Mouse (Mus musculus) forebrain, embryonic 13.5 days (tissue): ENCODE data around the gene Otop2. TPM values are rescaled to one million over a fixed set of nuclear protein-coding genes. Genes with fewer than 3 reads are reported as not detected.

Experiments used
- ATAC-seq: fragments of 200-750 bp; cut with Nextera tagmentation; 2 replicates; pipeline ENCODE4 v1.8.0; 2017
- H3K27ac ChIP-seq: fragments of 300-500 bp; sonication (generic); 2 replicates; pipeline ENCODE4 v1.5.1; 2015; ENCODE audit warnings: inconsistent platforms, mild to moderate bottlenecking, moderate library complexity
- H3K27me3 ChIP-seq: fragments of 300-500 bp; sonication (generic); 2 replicates; pipeline ENCODE4 v1.6.1; 2015; ENCODE audit warnings: mild to moderate bottlenecking, inconsistent platforms
- H3K36me3 ChIP-seq: fragments of 300-500 bp; sonication (generic); 2 replicates; pipeline ENCODE4 v1.6.1; 2015; ENCODE audit warnings: mild to moderate bottlenecking, inconsistent platforms; ENCODE audit not compliant: poor library complexity, severe bottlenecking
- H3K4me1 ChIP-seq: fragments of 300-500 bp; sonication (generic); 2 replicates; pipeline ENCODE4 v1.6.1; 2015; ENCODE audit warnings: inconsistent platforms
- H3K4me2 ChIP-seq: fragments of 300-500 bp; sonication (generic); 2 replicates; pipeline ENCODE4 v1.6.1; 2015; ENCODE audit warnings: inconsistent platforms, mild to moderate bottlenecking, moderate library complexity
- H3K4me3 ChIP-seq: fragments of 300-500 bp; sonication (generic); 2 replicates; pipeline ENCODE4 v1.5.1; 2015; ENCODE audit warnings: mild to moderate bottlenecking, inconsistent platforms
- H3K9ac ChIP-seq: fragments of 300-500 bp; sonication (generic); 2 replicates; pipeline ENCODE4 v1.6.1; 2015; ENCODE audit warnings: mild to moderate bottlenecking, inconsistent platforms
- H3K9me3 ChIP-seq: fragments of 300-500 bp; sonication (generic); replicated peaks from 2 replicates; pipeline ENCODE4 v1.6.1; 2016; ENCODE audit warnings: inconsistent platforms
- WGBS: fragments of 180-500 bp; shearing (Covaris S2); methylation state at CpG from one replicate; pipeline ENCODE4 v1.1.7; 2015; 5-methylcytosine and 5-hydroxymethylcytosine counted together
- polyA plus RNA-seq: library from polyadenylated mRNA; unstranded; fragments of >200 nt; fragmentation: Nextera tagmentation; extraction: Ambion mirVana; gene quantifications from 2 replicates; pipeline ENCODE4 v1.2.1, GENCODE M21; 2015

The Otop2 gene
- polyA plus RNA-seq, 1 experiment from 2014 or later, result not detected

- WGBS, result 67% methylated on average over 3 of the region's 3 CpGs
- peaks cover 71% of the 10 kb centered on the region for H3K27me3 ChIP-seq
- no peak for ATAC-seq
- no peak overlapping the region for H3K9ac ChIP-seq
- peaks cover 12% of the 10 kb centered on the region for H3K4me1 ChIP-seq
- no peaks in the 10 kb centered on the region for H3K9me3 ChIP-seq
- H3K27ac ChIP-seq, result no peak overlapping the region
- no peaks in the 10 kb centered on the region for H3K36me3 ChIP-seq
- H3K4me2 ChIP-seq, result no peak overlapping the region
- H3K4me3 ChIP-seq, result no peak overlapping the region
Measured at GRCm38 (mm10) chr11:115337350-115337749, 30.4 kb downstream of the Otop2 start.

- H3K27ac ChIP-seq, result no peak overlapping the region
- H3K4me1 ChIP-seq, result peaks cover 12% of the 10 kb centered on the region
- no peaks in the 10 kb centered on the region for H3K36me3 ChIP-seq
- H3K4me3 ChIP-seq, result no peak overlapping the region
- ATAC-seq, result no peak
- no peak overlapping the region for H3K9ac ChIP-seq
- peaks cover 67% of the 10 kb centered on the region for H3K27me3 ChIP-seq
- H3K9me3 ChIP-seq, result no peaks in the 10 kb centered on the region
- H3K4me2 ChIP-seq, result no peak overlapping the region
- 40% methylated on average over 1 of the region's 1 CpGs for WGBS
Measured at GRCm38 (mm10) chr11:115337826-115338225, 30.9 kb downstream of the Otop2 start.

- no peak for ATAC-seq
- H3K9ac ChIP-seq, result no peak overlapping the region
- no peak overlapping the region for H3K4me2 ChIP-seq
- WGBS, result 73% methylated on average over 2 of the region's 2 CpGs
- H3K27me3 ChIP-seq, result peaks cover 46% of the 10 kb centered on the region
- no peaks in the 10 kb centered on the region for H3K9me3 ChIP-seq
- H3K36me3 ChIP-seq, result no peaks in the 10 kb centered on the region
- no peaks in the 10 kb centered on the region for H3K4me1 ChIP-seq
- H3K27ac ChIP-seq, result no peak overlapping the region
- H3K4me3 ChIP-seq, result no peak overlapping the region
Measured at GRCm38 (mm10) chr11:115341246-115341645, 34.3 kb downstream of the Otop2 start.

GRCm38 (mm10) chr11:115341866-115342265 lies 34.9 kb downstream of the Otop2 start:
- Histone ChIP-seq H3K27ac (no peak overlapping the region), H3K9ac (no peak overlapping the region), H3K27me3 (peaks cover 41% of the 10 kb centered on the region), H3K9me3 (no peaks in the 10 kb centered on the region), H3K4me1 (peaks cover 5% of the 10 kb centered on the region; the same call in 1 of the 2 replicates), H3K4me2 (no peak overlapping the region), H3K36me3 (no peaks in the 10 kb centered on the region), H3K4me3 (no peak overlapping the region)
- ATAC-seq, result no peak
- WGBS, result 68% methylated on average over 6 of the region's 6 CpGs

GRCm38 (mm10) chr11:115344967-115345366 lies 38.0 kb downstream of the Otop2 start:
- Histone ChIP-seq H3K4me3 (no peak overlapping the region), H3K27me3 (peaks cover 21% of the 10 kb centered on the region; the same call in 1 of the 2 replicates), H3K9me3 (no peaks in the 10 kb centered on the region), H3K4me1 (peaks cover 7% of the 10 kb centered on the region; the same call in 1 of the 2 replicates), H3K36me3 (peaks cover 5% of the 10 kb centered on the region), H3K27ac (no peak overlapping the region), H3K4me2 (no peak overlapping the region), H3K9ac (no peak overlapping the region)
- no peak for ATAC-seq
- WGBS, result 15% methylated on average over 12 of the region's 12 CpGs

GRCm38 (mm10) chr11:115345515-115345914 lies 38.6 kb downstream of the Otop2 start:
- Histone ChIP-seq H3K36me3 (peaks cover 10% of the 10 kb centered on the region), H3K27ac (no peak overlapping the region), H3K9me3 (no peaks in the 10 kb centered on the region), H3K4me3 (no peak overlapping the region), H3K4me1 (peaks cover 7% of the 10 kb centered on the region; the same call in 1 of the 2 replicates), H3K27me3 (peaks cover 16% of the 10 kb centered on the region; the same call in 1 of the 2 replicates), H3K9ac (no peak overlapping the region), H3K4me2 (no peak overlapping the region)
- no peak for ATAC-seq
- 53% methylated on average over 7 of the region's 7 CpGs for WGBS

GRCm38 (mm10) chr11:115348681-115349248 lies 41.8 kb downstream of the Otop2 start:
- Histone ChIP-seq H3K27ac (no peak overlapping the region), H3K9me3 (no peaks in the 10 kb centered on the region), H3K36me3 (peaks cover 40% of the 10 kb centered on the region), H3K4me1 (peaks cover 7% of the 10 kb centered on the region; the same call in 1 of the 2 replicates), H3K4me2 (no peak overlapping the region), H3K4me3 (no peak overlapping the region), H3K27me3 (peaks cover 12% of the 10 kb centered on the region; the same call in 1 of the 2 replicates), H3K9ac (no peak overlapping the region)
- WGBS, result 61% methylated on average over 17 of the region's 17 CpGs
- ATAC-seq, result no peak

GRCm38 (mm10) chr11:115349976-115350375 lies 43.0 kb downstream of the Otop2 start:
- peaks cover 7% of the 10 kb centered on the region; the same call in 1 of the 2 replicates for H3K4me1 ChIP-seq
- ATAC-seq, result no peak
- peaks cover 40% of the 10 kb centered on the region for H3K36me3 ChIP-seq
- no peak overlapping the region for H3K4me3 ChIP-seq
- H3K27me3 ChIP-seq, result no peaks in the 10 kb centered on the region
- H3K27ac ChIP-seq, result no peak overlapping the region
- no peak overlapping the region for H3K9ac ChIP-seq
- H3K9me3 ChIP-seq, result no peaks in the 10 kb centered on the region
- H3K4me2 ChIP-seq, result no peak overlapping the region
- 80% methylated on average over 4 of the region's 4 CpGs for WGBS

GRCm38 (mm10) chr11:115353375-115353774 lies 46.4 kb downstream of the Otop2 start:
- Histone ChIP-seq H3K4me3 (no peak overlapping the region), H3K4me1 (no peaks in the 10 kb centered on the region), H3K27ac (no peak overlapping the region), H3K9me3 (no peaks in the 10 kb centered on the region), H3K36me3 (peaks cover 57% of the 10 kb centered on the region), H3K9ac (no peak overlapping the region), H3K27me3 (no peaks in the 10 kb centered on the region), H3K4me2 (no peak overlapping the region)
- ATAC-seq, result no peak
- 95% methylated on average over 5 of the region's 5 CpGs for WGBS

- peaks cover 53% of the 10 kb centered on the region for H3K36me3 ChIP-seq
- 8% methylated on average over 8 of the region's 8 CpGs for WGBS
- no peak overlapping the region for H3K4me3 ChIP-seq
- H3K4me2 ChIP-seq, result no peak overlapping the region
- no peaks in the 10 kb centered on the region for H3K9me3 ChIP-seq
- peak; percentile 31; the same call in 1 of the 2 replicates for ATAC-seq
- no peak overlapping the region for H3K9ac ChIP-seq
- no peak overlapping the region for H3K27ac ChIP-seq
- no peaks in the 10 kb centered on the region for H3K27me3 ChIP-seq
- peaks cover 7% of the 10 kb centered on the region for H3K4me1 ChIP-seq
Measured at GRCm38 (mm10) chr11:115354183-115354582, 47.2 kb downstream of the Otop2 start.

- 19% methylated on average over 5 of the region's 5 CpGs for WGBS
- no peak overlapping the region for H3K4me2 ChIP-seq
- no peaks in the 10 kb centered on the region for H3K9me3 ChIP-seq
- no peaks in the 10 kb centered on the region for H3K27me3 ChIP-seq
- peaks cover 14% of the 10 kb centered on the region for H3K4me1 ChIP-seq
- H3K4me3 ChIP-seq, result no peak overlapping the region
- peak overlapping the region; percentile 26; the same call in 1 of the 2 replicates for H3K9ac ChIP-seq
- no peak overlapping the region; the same call in 1 of the 2 replicates for H3K27ac ChIP-seq
- peaks cover 17% of the 10 kb centered on the region for H3K36me3 ChIP-seq
- ATAC-seq, result peak; percentile 68
Measured at GRCm38 (mm10) chr11:115358468-115358867, 51.5 kb downstream of the Otop2 start.

GRCm38 (mm10) chr11:115359293-115359692 lies 52.3 kb downstream of the Otop2 start:
- 42% methylated on average over 3 of the region's 3 CpGs for WGBS
- Histone ChIP-seq H3K36me3 (peaks cover 17% of the 10 kb centered on the region; the same call in 1 of the 2 replicates), H3K4me3 (no peak overlapping the region), H3K4me1 (peaks cover 14% of the 10 kb centered on the region), H3K9ac (peak overlapping the region; percentile 19; the same call in 1 of the 2 replicates), H3K9me3 (no peaks in the 10 kb centered on the region), H3K27ac (peak overlapping the region; percentile 4), H3K4me2 (no peak overlapping the region), H3K27me3 (no peaks in the 10 kb centered on the region)
- no peak for ATAC-seq
